Mouse (Mus musculus): ENCODE measurements around the gene Aldh3b3. TPM values are rescaled to one million over a fixed set of nuclear protein-coding genes. Genes with fewer than 3 reads are reported as not detected.

Aldh3b3 gene
- polyA plus RNA-seq, 1 experiment from 2014 or later, result not detected

GRCm38 (mm10) chr19:3924190-3924589, 34.3 kb upstream of the Aldh3b3 start:
- Histone ChIP-seq H3K36me3 (ENCODE audit: control insufficient read depth, insufficient read depth, low read length) (no peaks in the 10 kb centered on the region), H3K4me3 (ENCODE audit: low read depth, low read length) (no peak overlapping the region), H3K4me2 (ENCODE audit: low read length) (no peak overlapping the region), H3K27me3 (ENCODE audit: control insufficient read depth, insufficient read depth, low read depth, low read length) (no peaks in the 10 kb centered on the region), H3K9ac (ENCODE audit: low read depth, low read length) (no peak overlapping the region), H3K9me3 (replicated peaks; ENCODE audit: control insufficient read depth, low read length, poor library complexity, severe bottlenecking) (no peaks in the 10 kb centered on the region), H3K4me1 (ENCODE audit: control insufficient read depth, insufficient read depth, low read length) (peaks cover under 1% of the 10 kb centered on the region; the same call in 1 of the 2 replicates), H3K27ac (ENCODE audit: low read length) (no peak overlapping the region)
- WGBS, result 74% methylated on average over 8 of the region's 8 CpGs
- ATAC-seq, result no peak

GRCm38 (mm10) chr19:3924868-3925267, 33.6 kb upstream of the Aldh3b3 start:
- H3K4me2 ChIP-seq (ENCODE audit: low read length), result no peak overlapping the region
- no peak for ATAC-seq
- H3K27ac ChIP-seq (ENCODE audit: low read length), result no peak overlapping the region
- no peaks in the 10 kb centered on the region for H3K9me3 ChIP-seq (replicated peaks; ENCODE audit: control insufficient read depth, low read length, poor library complexity, severe bottlenecking)
- WGBS, result 94% methylated on average over 7 of the region's 7 CpGs
- no peaks in the 10 kb centered on the region for H3K27me3 ChIP-seq (ENCODE audit: control insufficient read depth, insufficient read depth, low read depth, low read length)
- no peak overlapping the region for H3K4me3 ChIP-seq (ENCODE audit: low read depth, low read length)
- peaks cover 2% of the 10 kb centered on the region; the same call in 1 of the 2 replicates for H3K4me1 ChIP-seq (ENCODE audit: control insufficient read depth, insufficient read depth, low read length)
- H3K36me3 ChIP-seq (ENCODE audit: control insufficient read depth, insufficient read depth, low read length), result no peaks in the 10 kb centered on the region
- H3K9ac ChIP-seq (ENCODE audit: low read depth, low read length), result no peak overlapping the region

- no peak for ATAC-seq
- H3K36me3 ChIP-seq (ENCODE audit: control insufficient read depth, insufficient read depth, low read length), result no peaks in the 10 kb centered on the region
- no peaks in the 10 kb centered on the region for H3K27me3 ChIP-seq (ENCODE audit: control insufficient read depth, insufficient read depth, low read depth, low read length)
- no peaks in the 10 kb centered on the region for H3K9me3 ChIP-seq (replicated peaks; ENCODE audit: control insufficient read depth, low read length, poor library complexity, severe bottlenecking)
- no peak overlapping the region for H3K4me3 ChIP-seq (ENCODE audit: low read depth, low read length)
- 81% methylated on average over 6 of the region's 6 CpGs for WGBS
- peaks cover 2% of the 10 kb centered on the region; the same call in 1 of the 2 replicates for H3K4me1 ChIP-seq (ENCODE audit: control insufficient read depth, insufficient read depth, low read length)
- no peak overlapping the region for H3K4me2 ChIP-seq (ENCODE audit: low read length)
- no peak overlapping the region for H3K9ac ChIP-seq (ENCODE audit: low read depth, low read length)
- no peak overlapping the region for H3K27ac ChIP-seq (ENCODE audit: low read length)
Measured at GRCm38 (mm10) chr19:3925859-3926258, 32.6 kb upstream of the Aldh3b3 start.

- Histone ChIP-seq H3K4me3 (ENCODE audit: low read depth, low read length) (no peak overlapping the region), H3K9me3 (replicated peaks; ENCODE audit: control insufficient read depth, low read length, poor library complexity, severe bottlenecking) (no peaks in the 10 kb centered on the region), H3K36me3 (ENCODE audit: control insufficient read depth, insufficient read depth, low read length) (no peaks in the 10 kb centered on the region), H3K9ac (ENCODE audit: low read depth, low read length) (no peak overlapping the region), H3K4me1 (ENCODE audit: control insufficient read depth, insufficient read depth, low read length) (peaks cover 2% of the 10 kb centered on the region; the same call in 1 of the 2 replicates), H3K27ac (ENCODE audit: low read length) (no peak overlapping the region), H3K4me2 (ENCODE audit: low read length) (no peak overlapping the region), H3K27me3 (ENCODE audit: control insufficient read depth, insufficient read depth, low read depth, low read length) (no peaks in the 10 kb centered on the region)
- no peak for ATAC-seq
- WGBS, result 64% methylated on average over 3 of the region's 3 CpGs
Measured at GRCm38 (mm10) chr19:3926279-3926678, 32.2 kb upstream of the Aldh3b3 start.

- H3K9ac ChIP-seq (ENCODE audit: low read depth, low read length), result no peak overlapping the region
- H3K9me3 ChIP-seq (replicated peaks; ENCODE audit: control insufficient read depth, low read length, poor library complexity, severe bottlenecking), result no peaks in the 10 kb centered on the region
- H3K4me3 ChIP-seq (ENCODE audit: low read depth, low read length), result no peak overlapping the region
- no peak overlapping the region for H3K27ac ChIP-seq (ENCODE audit: low read length)
- H3K4me2 ChIP-seq (ENCODE audit: low read length), result no peak overlapping the region
- no peak for ATAC-seq
- no peaks in the 10 kb centered on the region for H3K27me3 ChIP-seq (ENCODE audit: control insufficient read depth, insufficient read depth, low read depth, low read length)
- H3K36me3 ChIP-seq (ENCODE audit: control insufficient read depth, insufficient read depth, low read length), result no peaks in the 10 kb centered on the region
- peaks cover 2% of the 10 kb centered on the region; the same call in 1 of the 2 replicates for H3K4me1 ChIP-seq (ENCODE audit: control insufficient read depth, insufficient read depth, low read length)
- 58% methylated on average over 6 of the region's 6 CpGs for WGBS
Measured at GRCm38 (mm10) chr19:3926685-3927084, 31.8 kb upstream of the Aldh3b3 start.

- no peak overlapping the region for H3K27ac ChIP-seq (ENCODE audit: low read length)
- H3K27me3 ChIP-seq (ENCODE audit: control insufficient read depth, insufficient read depth, low read depth, low read length), result no peaks in the 10 kb centered on the region
- WGBS, result 86% methylated on average over 4 of the region's 4 CpGs
- H3K4me2 ChIP-seq (ENCODE audit: low read length), result no peak overlapping the region
- H3K9ac ChIP-seq (ENCODE audit: low read depth, low read length), result no peak overlapping the region
- ATAC-seq, result no peak
- H3K36me3 ChIP-seq (ENCODE audit: control insufficient read depth, insufficient read depth, low read length), result no peaks in the 10 kb centered on the region
- no peak overlapping the region for H3K4me3 ChIP-seq (ENCODE audit: low read depth, low read length)
- peaks cover 2% of the 10 kb centered on the region; the same call in 1 of the 2 replicates for H3K4me1 ChIP-seq (ENCODE audit: control insufficient read depth, insufficient read depth, low read length)
- H3K9me3 ChIP-seq (replicated peaks; ENCODE audit: control insufficient read depth, low read length, poor library complexity, severe bottlenecking), result no peaks in the 10 kb centered on the region
Measured at GRCm38 (mm10) chr19:3927989-3928388, 30.5 kb upstream of the Aldh3b3 start.

- no peak for ATAC-seq
- H3K9me3 ChIP-seq (replicated peaks; ENCODE audit: control insufficient read depth, low read length, poor library complexity, severe bottlenecking), result no peaks in the 10 kb centered on the region
Measured at GRCm38 (mm10) chr19:3928779-3929178, 29.7 kb upstream of the Aldh3b3 start.

GRCm38 (mm10) chr19:3929211-3929941, 29.1 kb upstream of the Aldh3b3 start, which contains the start of gene Aldh3b1:
Gene Aldh3b1 (minus strand): TSS chr19:3929808.
- H3K36me3 ChIP-seq (ENCODE audit: control insufficient read depth, insufficient read depth, low read length), result no peaks in the 10 kb centered on the region
- H3K9me3 ChIP-seq (replicated peaks; ENCODE audit: control insufficient read depth, low read length, poor library complexity, severe bottlenecking), result no peaks in the 10 kb centered on the region
- no peak within 1 kb of the TSS for H3K4me2 ChIP-seq (ENCODE audit: low read length)
- peaks cover 2% of the 10 kb centered on the region; the same call in 1 of the 2 replicates for H3K4me1 ChIP-seq (ENCODE audit: control insufficient read depth, insufficient read depth, low read length)
- no peaks in the 10 kb centered on the region for H3K27me3 ChIP-seq (ENCODE audit: control insufficient read depth, insufficient read depth, low read depth, low read length)
- no peak within 1 kb of the TSS for H3K9ac ChIP-seq (ENCODE audit: low read depth, low read length)
- peak within 1 kb of the TSS; percentile 55 for H3K27ac ChIP-seq (ENCODE audit: low read length)
- ATAC-seq, result peak; percentile 66
- no peak within 1 kb of the TSS for H3K4me3 ChIP-seq (ENCODE audit: low read depth, low read length)
- 54% methylated on average over 12 of the region's 12 CpGs for WGBS

More at GRCm38 (mm10) chr19:3928779-3929178, 29.7 kb upstream of the Aldh3b3 start:
- H3K9ac ChIP-seq (ENCODE audit: low read depth, low read length), result no peak overlapping the region
- no peak overlapping the region for H3K4me3 ChIP-seq (ENCODE audit: low read depth, low read length)
- 79% methylated on average over 4 of the region's 4 CpGs for WGBS
- H3K27me3 ChIP-seq (ENCODE audit: control insufficient read depth, insufficient read depth, low read depth, low read length), result no peaks in the 10 kb centered on the region
- no peaks in the 10 kb centered on the region for H3K36me3 ChIP-seq (ENCODE audit: control insufficient read depth, insufficient read depth, low read length)
- H3K27ac ChIP-seq (ENCODE audit: low read length), result no peak overlapping the region
- no peak overlapping the region for H3K4me2 ChIP-seq (ENCODE audit: low read length)
- H3K4me1 ChIP-seq (ENCODE audit: control insufficient read depth, insufficient read depth, low read length), result peaks cover 2% of the 10 kb centered on the region; the same call in 1 of the 2 replicates

- no peaks in the 10 kb centered on the region for H3K9me3 ChIP-seq (replicated peaks; ENCODE audit: control insufficient read depth, low read length, poor library complexity, severe bottlenecking)
- H3K27me3 ChIP-seq (ENCODE audit: control insufficient read depth, insufficient read depth, low read depth, low read length), result peaks cover 3% of the 10 kb centered on the region
- no peak overlapping the region for H3K4me2 ChIP-seq (ENCODE audit: low read length)
- 73% methylated on average over 21 of the region's 21 CpGs for WGBS
- H3K27ac ChIP-seq (ENCODE audit: low read length), result peak overlapping the region; percentile 55; the same call in 1 of the 2 replicates
- ATAC-seq, result no peak
- no peaks in the 10 kb centered on the region for H3K36me3 ChIP-seq (ENCODE audit: control insufficient read depth, insufficient read depth, low read length)
- H3K9ac ChIP-seq (ENCODE audit: low read depth, low read length), result no peak overlapping the region
- peaks cover 6% of the 10 kb centered on the region for H3K4me1 ChIP-seq (ENCODE audit: control insufficient read depth, insufficient read depth, low read length)
- H3K4me3 ChIP-seq (ENCODE audit: low read depth, low read length), result no peak overlapping the region
Measured at GRCm38 (mm10) chr19:3930262-3931057, 28.0 kb upstream of the Aldh3b3 start.
